Mouse (Mus musculus) liver, adult 2 months (tissue): ENCODE results near the gene Etfb.

ENCODE experiments used
- CTCF ChIP-seq: fragments of 200-500 bp; IDR thresholded peaks from 2 replicates; pipeline ENCODE4 v1.5.1; 2011; ENCODE audit warnings: low read depth, low read length, control low read depth
- POLR2A ChIP-seq: fragments of 200-500 bp; IDR thresholded peaks from 2 replicates; pipeline ENCODE4 v1.6.1; 2011; ENCODE audit warnings: low read length, control low read depth; ENCODE audit not compliant: insufficient read depth; ENCODE audit errors: extremely low read depth

GRCm38 (mm10) chr7:43427406-43427805 lies 16.5 kb upstream of the Etfb start, which contains the start of gene Lim2:
- TF ChIP-seq POLR2A (no peak), CTCF (no peak)
